In genomic region chrX:150662809-150663208, GRCm38 (mm10) we compare ENCODE assay signal across 7 mouse cellular contexts. TPM values are rescaled to one million over a fixed set of nuclear protein-coding genes. Genes with fewer than 3 reads are reported as not detected.
DNase-seq lines count a peak whose midpoint lies in the region; ATAC-seq lines count a peak whose summit lies in the region.

No protein-coding gene starts in this region.

- H3K27ac ChIP-seq in heart, embryonic 12.5 days (ENCODE audit: poor library complexity, severe bottlenecking), result no peak overlapping the region

- no peaks in the 10 kb centered on the region for H3K9me3 ChIP-seq in heart, embryonic 12.5 days (replicated peaks)

- no peaks in the 10 kb centered on the region for H3K36me3 ChIP-seq in heart, embryonic 12.5 days

- H3K27me3 ChIP-seq in heart, embryonic 12.5 days (replicated peaks), result no peaks in the 10 kb centered on the region

- no peak overlapping the region for H3K4me3 ChIP-seq in heart, embryonic 12.5 days

- 27% methylated on average over 4 of the region's 4 CpGs for WGBS in heart, embryonic 12.5 days

- no peak overlapping the region for H3K9ac ChIP-seq in heart, embryonic 12.5 days

- peak; percentile 10 to 29 for DNase-seq in heart, postnatal 10 days
- DNase-seq in thymus, postnatal 14 days, result peak; percentile 27
- no peak for DNase-seq in thymus, adult 18-20 months
- DNase-seq in cerebellum, postnatal 25 days, result peak; percentile 21 to 64
- peak; percentile 39 for DNase-seq in thymus, postnatal 4 days
- DNase-seq in gastrocnemius, postnatal 10 days, result no peak

- H3K4me1 ChIP-seq in heart, embryonic 12.5 days (replicated peaks), result no peaks in the 10 kb centered on the region

- intact Hi-C loops in heart, postnatal 10 days (cut with DNase I), result no loop called here

- ATAC-seq in heart, embryonic 12.5 days (ENCODE audit: insufficient number of reproducible peaks, low FRiP score), result no peak

- no peak overlapping the region for H3K4me2 ChIP-seq in heart, embryonic 12.5 days

RNA-seq across cellular contexts. Expression of gene Tro, which starts 5.4 kb away (rescaled TPM):
- 1 to 10 TPM; 6.0 to 6.6 TPM for total RNA-seq in heart, postnatal 10 days (2021)
- 30.1 and 30.7 TPM in 2 replicates for polyA plus RNA-seq in heart, embryonic 12.5 days (2016; fragmentation: Nextera tagmentation; extraction: Ambion mirVana)
- 1 to 10 TPM; 2.5 to 5.1 TPM for total RNA-seq in gastrocnemius, postnatal 10 days (2021)

Comparison
In these comparisons a context has a peak if more than half of its experiments do, and no peak if none do; other contexts are left out.
1. DNase-seq: peak in heart, postnatal 10 days (2 of 2), thymus, postnatal 14 days (single experiment), cerebellum, postnatal 25 days (2 of 2) and thymus, postnatal 4 days (single experiment); none in thymus, adult 18-20 months (0 of 2) and gastrocnemius, postnatal 10 days (single experiment).